ENCODE assay signal across 8 mouse cellular contexts in genomic region chr13:49215504-49216219, GRCm38 (mm10). TPM values are rescaled to one million over a fixed set of nuclear protein-coding genes. Genes with fewer than 3 reads are reported as not detected.
DNase-seq lines count a peak whose midpoint lies in the region; ATAC-seq and TF ChIP-seq lines count a peak whose summit lies in the region.

Gene Card19, minus strand, starts transcription at chr13:49216037.

- WGBS in hindbrain, postnatal 0 days = under 1% methylated on average over 69 of the region's 78 CpGs

- intact Hi-C loops in gastrocnemius, adult 2 months (cut with DNase I) = loop anchor here (5.0 kb wide), 1 partner anchor 112 kb away; no protein-coding TSS in a partner anchor
- intact Hi-C loops in left cerebral cortex, adult 2 months (cut with DNase I) = no loop called here

- no peaks in the 10 kb centered on the region for H3K27me3 ChIP-seq in hindbrain, postnatal 0 days (ENCODE audit: insufficient read depth, low read length)

- no peaks in the 10 kb centered on the region for H3K36me3 ChIP-seq in hindbrain, postnatal 0 days (ENCODE audit: insufficient read depth, low read length)

- peak; percentile 95 for DNase-seq in ZHBTc4 (ENCODE audit: low read depth, low spot score)
- peak; percentile 98 for DNase-seq in gastrocnemius, adult 2 months
- peak; percentile 94 for DNase-seq in hindbrain, postnatal 0 days (ENCODE audit: low spot score)
- peak; percentile 85 to 89 for DNase-seq in left cerebral cortex, adult 2 months (ENCODE audit: extremely low spot score in 1 of 2, low spot score in 2 of 2)
- DNase-seq in right cerebral cortex, adult 2 months (ENCODE audit: low spot score in 2 of 2) = peak; percentile 84
- peak; percentile 98 for DNase-seq in urinary bladder, postnatal 14 days (ENCODE audit: low spot score)

- H3K9me3 ChIP-seq in hindbrain, postnatal 0 days (ENCODE audit: low read length) = no peaks in the 10 kb centered on the region

- H3K27ac ChIP-seq in gastrocnemius, adult 2 months = peak within 1 kb of the TSS; percentile 97
- peak within 1 kb of the TSS; percentile 59 for H3K27ac ChIP-seq in hindbrain, postnatal 0 days
- H3K27ac ChIP-seq in left cerebral cortex, adult 2 months = peak within 1 kb of the TSS; percentile 78

- no peak for TF ChIP-seq CTCF in gastrocnemius, adult 2 months (IDR thresholded peaks at IDR 0.05)
- no peak for TF ChIP-seq CTCF in hindbrain, postnatal 0 days (IDR thresholded peaks at IDR 0.05; ENCODE audit: low read depth)
- TF ChIP-seq CTCF in left cerebral cortex, adult 2 months (IDR thresholded peaks at IDR 0.05) = no peak; the same call in 1 of the 2 replicates

- H3K9ac ChIP-seq in hindbrain, postnatal 0 days (replicated peaks; ENCODE audit: low read length) = peak within 1 kb of the TSS; percentile 68

- peak within 1 kb of the TSS; percentile 84 for H3K4me3 ChIP-seq in gastrocnemius, adult 2 months
- H3K4me3 ChIP-seq in hindbrain, postnatal 0 days (ENCODE audit: low read length) = peak within 1 kb of the TSS; percentile 65
- H3K4me3 ChIP-seq in left cerebral cortex, adult 2 months = peak within 1 kb of the TSS; percentile 92

- peaks cover 28% of the 10 kb centered on the region for H3K4me1 ChIP-seq in hindbrain, postnatal 0 days (ENCODE audit: insufficient read depth, low read length)

- peak; percentile 82 for ATAC-seq in common myeloid progenitor, adult 5-6 weeks (replicated peaks; ENCODE audit: low read depth, poor library complexity, severe bottlenecking)
- peak; percentile 87 for ATAC-seq in hindbrain, postnatal 0 days
- ATAC-seq in megakaryocyte, adult 5-6 weeks (ENCODE audit: poor library complexity, severe bottlenecking) = peak; percentile 86

- peak within 1 kb of the TSS; percentile 90 for H3K4me2 ChIP-seq in hindbrain, postnatal 0 days (ENCODE audit: low read depth, low read length)

RNA-seq across cellular contexts. Expression of gene Card19, which starts in this region (rescaled TPM):
- 11.0 and 19.1 TPM in 2 replicates for total RNA-seq in common myeloid progenitor, adult 5-6 weeks (2017)
- total RNA-seq in gastrocnemius, adult 2 months (2021) = 100 to 1,000 TPM; 113 to 123 TPM
- 18.4 and 34.8 TPM in 2 replicates for total RNA-seq in hindbrain, postnatal 0 days (2014; rRNA removed)
- 49.6 and 50.8 TPM in 2 replicates for polyA plus RNA-seq in hindbrain, postnatal 0 days (2015; fragmentation: Nextera tagmentation; extraction: Ambion mirVana)
- 10 to 100 TPM; 10.8 to 11.4 TPM for total RNA-seq in left cerebral cortex, adult 2 months (2021)
- total RNA-seq in megakaryocyte, adult 5-6 weeks (2015) = 85.5 and 103 TPM in 2 replicates
- 91.0 and 123 TPM in 2 replicates for total RNA-seq in megakaryocyte, adult 5-6 weeks (2017)

Comparison
In these comparisons a context has a peak if more than half of its experiments do, and no peak if none do; other contexts are left out.
1. Peak in every context shown above with its lines: DNase-seq, ATAC-seq, H3K4me3 ChIP-seq and H3K27ac ChIP-seq.